ENCODE assay signal across 8 mouse cellular contexts in the genomic region with DNA sequence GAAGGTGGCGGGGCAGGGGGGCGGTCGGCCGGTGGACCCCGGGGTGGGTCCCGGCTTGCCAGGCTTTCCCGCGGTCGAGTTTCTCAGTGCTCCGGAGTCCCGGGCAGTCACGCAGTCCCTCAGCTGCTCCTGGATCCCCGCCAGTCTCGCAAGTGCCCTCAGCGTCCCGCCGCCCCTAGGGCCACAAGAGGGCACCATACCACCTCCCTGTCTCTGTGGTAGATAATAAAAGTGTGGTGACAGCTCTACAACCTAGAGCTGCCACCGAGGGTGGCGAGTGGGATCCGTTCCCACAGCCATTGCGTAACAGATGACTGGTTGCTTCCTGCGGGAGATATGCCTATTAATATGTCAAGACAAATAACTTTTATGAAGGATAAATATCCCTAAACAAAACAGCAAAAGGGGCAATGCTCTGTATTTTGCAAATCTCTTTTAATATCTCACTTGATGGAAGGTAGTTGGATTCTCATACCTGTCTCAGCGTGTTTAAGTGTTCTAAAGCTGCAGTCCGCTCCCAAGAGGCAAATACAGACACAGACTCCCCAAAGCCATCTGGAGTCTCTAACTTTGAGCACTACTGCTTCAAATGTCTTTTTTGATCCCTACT. TPM values are rescaled to one million over a fixed set of nuclear protein-coding genes. Genes with fewer than 3 reads are reported as not detected.
A peak's percentile ranks its signal among the peaks of the same experiment; 100 is the strongest.
DNase-seq lines count a peak whose midpoint lies in the region; ATAC-seq lines count a peak whose summit lies in the region.

No protein-coding gene starts in this region.

- peak overlapping the region; percentile 66 for H3K4me2 ChIP-seq in intestine, embryonic 15.5 days (replicated peaks)

- H3K36me3 ChIP-seq in intestine, embryonic 15.5 days = peaks cover 3% of the 10 kb centered on the region; the same call in 1 of the 2 replicates

- under 1% methylated on average over 23 of the region's 24 CpGs for WGBS in intestine, embryonic 15.5 days

- H3K9me3 ChIP-seq in intestine, embryonic 15.5 days = no peaks in the 10 kb centered on the region

- DNase-seq in adrenal gland, adult 8-10 months = peak; percentile 90
- DNase-seq in embryo, embryonic 11 days = peak; percentile 87
- DNase-seq in gastrocnemius, postnatal 25 days = peak; percentile 89
- peak; percentile 88 to 90 for DNase-seq in left cerebral cortex, postnatal 14 days (ENCODE audit: low spot score in 2 of 2)
- peak; percentile 88 for DNase-seq in right cerebral cortex, postnatal 4 days
- peak; percentile 87 for DNase-seq in yolk sac, embryonic 10.5 days (ENCODE audit: low spot score)

- peak overlapping the region; percentile 75 for H3K4me3 ChIP-seq in intestine, embryonic 15.5 days (replicated peaks)

- ATAC-seq in intestine, embryonic 15.5 days = peak; percentile 93
- peak; percentile 96 for ATAC-seq in megakaryocyte-erythroid progenitor cell, adult 5-6 weeks (replicated peaks; ENCODE audit: low FRiP score, low TSS enrichment, poor library complexity, severe bottlenecking)

- H3K27ac ChIP-seq in intestine, embryonic 15.5 days = peak overlapping the region; percentile 99

- intact Hi-C loops in left cerebral cortex, postnatal 14 days (cut with DNase I) = no loop called here

- no peaks in the 10 kb centered on the region for H3K27me3 ChIP-seq in intestine, embryonic 15.5 days (replicated peaks)

- H3K4me1 ChIP-seq in intestine, embryonic 15.5 days (replicated peaks) = no peaks in the 10 kb centered on the region; the same call in 1 of the 2 replicates

- H3K9ac ChIP-seq in intestine, embryonic 15.5 days = peak overlapping the region; percentile 92

RNA-seq across cellular contexts. Expression of a gene that starts 0.5 kb away (rescaled TPM):
- 10 to 100 TPM; 36.5 to 56.6 (median 45.9) TPM for total RNA-seq in adrenal gland, adult 8-10 months (2022)
- total RNA-seq in gastrocnemius, postnatal 25 days (2021) = 10 to 100 TPM; 17.5 to 19.5 TPM
- 12.2 and 14.2 TPM in 2 replicates for polyA plus RNA-seq in intestine, embryonic 15.5 days (2015; fragmentation: Nextera tagmentation; extraction: Ambion mirVana)
- 10 to 100 TPM; 18.6 to 19.2 TPM for total RNA-seq in left cerebral cortex, postnatal 14 days (2021)
- total RNA-seq in megakaryocyte-erythroid progenitor cell, adult 5-6 weeks (2014; fragmentation: Nextera tagmentation) = 21.7 and 34.5 TPM in 2 replicates
- total RNA-seq in megakaryocyte-erythroid progenitor cell, adult 5-6 weeks (2017) = 17.0 and 17.8 TPM in 2 replicates

RNA-seq across cellular contexts. Expression of a gene that starts 0.5 kb away (rescaled TPM):
- total RNA-seq in adrenal gland, adult 8-10 months (2022) = 10 to 100 TPM in 1 of 4 experiments, 1 to 10 TPM in 3; 9.3 to 12.4 (median 9.8) TPM
- total RNA-seq in gastrocnemius, postnatal 25 days (2021) = 10 to 100 TPM; 15.8 to 16.8 TPM
- 24.8 and 25.9 TPM in 2 replicates for polyA plus RNA-seq in intestine, embryonic 15.5 days (2015; fragmentation: Nextera tagmentation; extraction: Ambion mirVana)
- total RNA-seq in left cerebral cortex, postnatal 14 days (2021) = 1 to 10 TPM; 4.0 to 6.0 TPM
- total RNA-seq in megakaryocyte-erythroid progenitor cell, adult 5-6 weeks (2014; fragmentation: Nextera tagmentation) = 18.4 and 21.1 TPM in 2 replicates
- 22.8 and 34.1 TPM in 2 replicates for total RNA-seq in megakaryocyte-erythroid progenitor cell, adult 5-6 weeks (2017)

RNA-seq across cellular contexts. Expression of a gene that starts 28.7 kb away (rescaled TPM):
- total RNA-seq in adrenal gland, adult 8-10 months (2022) = 1 to 10 TPM in 1 of 4 experiments, under 1 TPM in 3; 0.03 to 1.1 (median 0.09) TPM
- not detected for total RNA-seq in gastrocnemius, postnatal 25 days (2021)
- 16.7 and 24.3 TPM in 2 replicates for polyA plus RNA-seq in intestine, embryonic 15.5 days (2015; fragmentation: Nextera tagmentation; extraction: Ambion mirVana)
- under 1 TPM; 0.11 to 0.66 TPM for total RNA-seq in left cerebral cortex, postnatal 14 days (2021)
- 0.17 TPM in 1 of 2 replicates, not detected in the other for total RNA-seq in megakaryocyte-erythroid progenitor cell, adult 5-6 weeks (2014; fragmentation: Nextera tagmentation)
- not detected in 2 replicates for total RNA-seq in megakaryocyte-erythroid progenitor cell, adult 5-6 weeks (2017)

Comparison
In these comparisons a context has a peak if more than half of its experiments do, and no peak if none do; other contexts are left out.
1. Peak in every context shown above with its lines: DNase-seq, ATAC-seq, H3K4me3 ChIP-seq and H3K27ac ChIP-seq.